In genomic region chr5:114614863-114615262, GRCm38 (mm10) we compare ENCODE assay signal across 30 mouse cellular contexts. TPM values are rescaled to one million over a fixed set of nuclear protein-coding genes. Genes with fewer than 3 reads are reported as not detected.
A peak's percentile ranks its signal among the peaks of the same experiment; 100 is the strongest.
DNase-seq lines count a peak whose midpoint lies in the region; ATAC-seq lines count a peak whose summit lies in the region.
"Had no signal": no experiment of that assay in that cellular context is flagged by ENCODE, and none has a peak within 500 bp of the region (broad histone marks: within the 10 kb centered on the region; RNA-seq: fewer than 3 reads in every experiment).

No protein-coding gene starts in this region.

- peak overlapping the region; percentile 21; the same call in 1 of the 2 replicates for H3K4me2 ChIP-seq in liver, embryonic 15.5 days
- H3K4me2 ChIP-seq: heart, embryonic 13.5 days; hindbrain, embryonic 15.5 days; limb, embryonic 12.5 days; midbrain, embryonic 11.5 days; neural tube, embryonic 12.5 days had no signal

- ATAC-seq in liver, embryonic 15.5 days (ENCODE audit: insufficient read depth): peak; percentile 79
- ATAC-seq in megakaryocyte, adult 5-6 weeks (ENCODE audit: poor library complexity, severe bottlenecking): no peak
- ATAC-seq: CD4-positive, CD25-positive, alpha-beta regulatory T cell, adult 4 months; forebrain, embryonic 16.5 days; midbrain, embryonic 16.5 days had no signal

- H3K9me3 ChIP-seq in liver, embryonic 15.5 days (replicated peaks): no peaks in the 10 kb centered on the region
- H3K9me3 ChIP-seq: heart, embryonic 13.5 days; hindbrain, embryonic 15.5 days; limb, embryonic 12.5 days; neural tube, embryonic 12.5 days had no signal

- H3K36me3 ChIP-seq in liver, embryonic 15.5 days (replicated peaks): 0 out of 2 replicates have a peak, but pooled peaks cover 4% of the 10 kb centered on the region
- H3K36me3 ChIP-seq: heart, embryonic 13.5 days; hindbrain, embryonic 15.5 days had no signal

- peak; percentile 36 for DNase-seq in MEL-GATA-1-ER (ENCODE audit: extremely low read depth, low read depth)
- DNase-seq in liver: peak; percentile 52
- DNase-seq in right cerebral cortex, postnatal 36 days (ENCODE audit: low spot score in 2 of 2): no peak
- no peak for DNase-seq in kidney, postnatal 25 days
- DNase-seq in left cerebral cortex, postnatal 36 days (ENCODE audit: low spot score in 2 of 2): no peak
- DNase-seq: adrenal gland, adult 8-10 months; cerebellum, adult 8-10 months; cerebellum, postnatal 25 days; gastrocnemius, adult 2 months; gastrocnemius, postnatal 36 days; heart, adult 18-20 months; heart, postnatal 10 days; kidney, adult 2 months; layer of hippocampus, adult 9-11 months; lung, adult 2 months; lung, postnatal 10 days; right cerebral cortex, adult 18-20 months; thymus, postnatal 4 days had no signal

- intact Hi-C loops in left cerebral cortex, postnatal 36 days (cut with DNase I): no loop called here

- H3K27me3 ChIP-seq in liver, embryonic 15.5 days: 0 out of 2 replicates have a peak, but pooled peaks cover 2% of the 10 kb centered on the region
- H3K27me3 ChIP-seq: hindbrain, embryonic 15.5 days had no signal

- H3K4me3 ChIP-seq in liver, embryonic 15.5 days (replicated peaks): no peak overlapping the region
- H3K4me3 ChIP-seq: gastrocnemius, adult 2 months; heart, embryonic 13.5 days; hindbrain, embryonic 15.5 days; limb, embryonic 12.5 days; neural tube, embryonic 12.5 days had no signal

- H3K27ac ChIP-seq in liver, embryonic 15.5 days (replicated peaks): no peak overlapping the region
- H3K27ac ChIP-seq: gastrocnemius, adult 2 months; heart, embryonic 13.5 days; hindbrain, embryonic 15.5 days; kidney, postnatal 0 days; limb, embryonic 12.5 days; macrophage; neural tube, embryonic 12.5 days had no signal

- peaks cover 28% of the 10 kb centered on the region for H3K4me1 ChIP-seq in liver, embryonic 15.5 days (replicated peaks)
- H3K4me1 ChIP-seq: heart, embryonic 13.5 days; neural tube, embryonic 12.5 days had no signal

- no peak overlapping the region for H3K9ac ChIP-seq in liver, embryonic 15.5 days
- H3K9ac ChIP-seq: heart, embryonic 13.5 days; hindbrain, embryonic 15.5 days; limb, embryonic 12.5 days; neural tube, embryonic 12.5 days had no signal

- 16% methylated on average over 7 of the region's 7 CpGs for WGBS in liver, embryonic 15.5 days (ENCODE audit: insufficient replicate concordance)

RNA-seq across cellular contexts. Expression of gene Trpv4, which starts 43.4 kb away (rescaled TPM):
- polyA plus RNA-seq in liver, embryonic 15.5 days (2015; fragmentation: Nextera tagmentation; extraction: Ambion mirVana): 0.24 and 0.33 TPM in 2 replicates
- total RNA-seq in megakaryocyte, adult 5-6 weeks (2015): 1.5 TPM in 2 replicates
- 0.94 and 1.8 TPM in 2 replicates for total RNA-seq in megakaryocyte, adult 5-6 weeks (2017)
- total RNA-seq in left cerebral cortex, postnatal 36 days (2021): 1 to 10 TPM; 1.5 to 2.6 TPM

RNA-seq across cellular contexts. Expression of gene Fam222a, which starts 47.0 kb away (rescaled TPM):
- 0.50 and 0.73 TPM in 2 replicates for polyA plus RNA-seq in liver, embryonic 15.5 days (2015; fragmentation: Nextera tagmentation; extraction: Ambion mirVana)
- 0.16 and 0.22 TPM in 2 replicates for total RNA-seq in megakaryocyte, adult 5-6 weeks (2015)
- total RNA-seq in megakaryocyte, adult 5-6 weeks (2017): 0.11 and 0.69 TPM in 2 replicates
- 10 to 100 TPM in 1 of 2 experiments, 1 to 10 TPM in 1; 10.0 to 12.6 TPM for total RNA-seq in left cerebral cortex, postnatal 36 days (2021)
- polyA plus RNA-seq: CD4-positive, CD25-positive, alpha-beta regulatory T cell, adult 4 months had no signal

Comparison
In these comparisons a context has a peak if more than half of its experiments do, and no peak if none do; other contexts are left out.
1. DNase-seq: peak in MEL-GATA-1-ER (single experiment) and liver (single experiment); none in right cerebral cortex, postnatal 36 days (0 of 2), kidney, postnatal 25 days (0 of 2) and left cerebral cortex, postnatal 36 days (0 of 2).
2. RNA of gene Fam222a, which starts 47.0 kb away (total RNA-seq): 10.0 to 12.6 TPM in left cerebral cortex, postnatal 36 days; 0.11 to 0.69 TPM in megakaryocyte, adult 5-6 weeks; every median in the first group is over 4 times any median in the second.